32 mouse cellular contexts compared by ENCODE assay signal in genomic region chr12:52908448-52909066, GRCm38 (mm10).
DNase-seq lines count a peak whose midpoint lies in the region; ATAC-seq and TF ChIP-seq lines count a peak whose summit lies in the region.
"Had no signal": no experiment of that assay in that cellular context is flagged by ENCODE, and none has a peak within 500 bp of the region (broad histone marks: within the 10 kb centered on the region; RNA-seq: fewer than 3 reads in every experiment).

No protein-coding gene starts in this region.

- H3K36me3 ChIP-seq in macrophage (ENCODE audit: inconsistent target): no peaks in the 10 kb centered on the region
- H3K36me3 ChIP-seq: embryonic facial prominence, embryonic 10.5 days; embryonic facial prominence, embryonic 15.5 days; G1E; hindbrain, embryonic 10.5 days; liver, embryonic 13.5 days had no signal

- TF ChIP-seq CTCF in bone marrow macrophage, adult 2 months (IDR thresholded peaks at IDR 0.05; ENCODE audit: low read depth, low read length): no peak

- 0 out of 2 replicates have a peak overlapping the region, but pooled peaks have one; percentile 17 for H3K27ac ChIP-seq in bone marrow macrophage, adult 2 months (ENCODE audit: insufficient read depth, low read depth, low read length)
- no peak overlapping the region for H3K27ac ChIP-seq in macrophage
- H3K27ac ChIP-seq: embryonic facial prominence, embryonic 10.5 days; embryonic facial prominence, embryonic 15.5 days; forebrain, embryonic 13.5 days; hindbrain, embryonic 10.5 days; hindbrain, embryonic 15.5 days; liver, embryonic 13.5 days; neural tube, embryonic 13.5 days had no signal

- WGBS in macrophage (ENCODE audit: missing documents): 20% methylated on average over 13 of the region's 13 CpGs

- peak; percentile 68 for DNase-seq in heart, adult 11 months
- no peak for DNase-seq in heart, adult 8-10 months (ENCODE audit: low spot score)
- no peak for DNase-seq in cerebellum, postnatal 36 days
- no peak for DNase-seq in cerebellum, adult 11 months
- DNase-seq in heart, postnatal 36 days: no peak
- DNase-seq: adrenal gland, postnatal 10 days; cerebellum, adult 18-20 months; cerebellum, postnatal 10 days; gastrocnemius, postnatal 14 days; heart, adult 18-20 months; kidney, adult 11 months; kidney, postnatal 14 days; layer of hippocampus, adult 9-11 months; liver, embryonic 13.5 days; lung, adult 18-20 months; lung, postnatal 4 days; spleen, adult 18-20 months; thymus, postnatal 25 days had no signal

- intact Hi-C loops in heart, postnatal 36 days (cut with DNase I): no loop called here

- no peaks in the 10 kb centered on the region for H3K79me2 ChIP-seq in macrophage (ENCODE audit: inconsistent target)

- peak overlapping the region; percentile 46 for H3K4me3 ChIP-seq in bone marrow macrophage, adult 2 months (ENCODE audit: insufficient read depth, low read length)
- peak overlapping the region; percentile 7; the same call in 1 of the 2 replicates for H3K4me3 ChIP-seq in macrophage (ENCODE audit: inconsistent target)
- H3K4me3 ChIP-seq: embryonic facial prominence, embryonic 10.5 days; embryonic facial prominence, embryonic 15.5 days; forebrain, embryonic 13.5 days; heart, embryonic 12.5 days; hindbrain, embryonic 10.5 days; hindbrain, embryonic 15.5 days; liver, embryonic 13.5 days; myocyte; neural tube, embryonic 13.5 days had no signal

- 0 out of 2 replicates have a peak, but pooled peaks have one; percentile 19 for ATAC-seq in neutrophil, adult 5-6 weeks (ENCODE audit: extremely low read depth, insufficient number of reproducible peaks, low FRiP score, poor library complexity, severe bottlenecking)
- ATAC-seq: forebrain, embryonic 13.5 days; inflammation-experienced regulatory T-cells, adult 6 months; lung, postnatal 0 days had no signal

- no peak for TF ChIP-seq POLR2A in bone marrow macrophage, adult 2 months (IDR thresholded peaks at IDR 0.05; ENCODE audit: borderline replicate concordance, low read depth, low read length)

- H3K4me1 ChIP-seq in bone marrow macrophage, adult 2 months (ENCODE audit: control insufficient read depth, insufficient read depth, low read length): peaks cover 13% of the 10 kb centered on the region
- H3K4me1 ChIP-seq: liver, embryonic 13.5 days had no signal
